ENCODE assay signal across 30 mouse cellular contexts in genomic region chr10:112900243-112900642, GRCm38 (mm10). TPM values are rescaled to one million over a fixed set of nuclear protein-coding genes. Genes with fewer than 3 reads are reported as not detected.
DNase-seq lines count a peak whose midpoint lies in the region; ATAC-seq and TF ChIP-seq lines count a peak whose summit lies in the region.
"Had no signal": no experiment of that assay in that cellular context is flagged by ENCODE, and none has a peak within 500 bp of the region (broad histone marks: within the 10 kb centered on the region; RNA-seq: fewer than 3 reads in every experiment).

No protein-coding gene starts in this region.

- H3K9ac ChIP-seq in midbrain, embryonic 13.5 days (replicated peaks), result no peak overlapping the region
- H3K9ac ChIP-seq in midbrain, embryonic 15.5 days, result no peak overlapping the region
- H3K9ac ChIP-seq in forebrain, embryonic 14.5 days (ENCODE audit: low read length), result no peak overlapping the region
- no peak overlapping the region for H3K9ac ChIP-seq in hindbrain, embryonic 14.5 days
- H3K9ac ChIP-seq: limb, embryonic 15.5 days; liver, embryonic 13.5 days; midbrain, embryonic 12.5 days had no signal

- no peaks in the 10 kb centered on the region for H3K9me3 ChIP-seq in midbrain, embryonic 13.5 days
- no peaks in the 10 kb centered on the region for H3K9me3 ChIP-seq in midbrain, embryonic 15.5 days
- no peaks in the 10 kb centered on the region for H3K9me3 ChIP-seq in forebrain, embryonic 14.5 days (replicated peaks; ENCODE audit: control insufficient read depth, low read length)
- H3K9me3 ChIP-seq in hindbrain, embryonic 14.5 days (ENCODE audit: control insufficient read depth, low read length), result no peaks in the 10 kb centered on the region
- H3K9me3 ChIP-seq: limb, embryonic 10.5 days; limb, embryonic 15.5 days; liver, embryonic 13.5 days; midbrain, embryonic 12.5 days had no signal

- ATAC-seq in midbrain, embryonic 13.5 days, result no peak
- ATAC-seq in midbrain, embryonic 15.5 days (replicated peaks), result no peak
- peak; percentile 62; the same call in 1 of the 2 replicates for ATAC-seq in forebrain, embryonic 14.5 days
- ATAC-seq in hindbrain, embryonic 14.5 days (ENCODE audit: low FRiP score), result no peak
- no peak for ATAC-seq in monocyte, adult 5-6 weeks (replicated peaks; ENCODE audit: insufficient number of reproducible peaks, low FRiP score, low TSS enrichment, poor library complexity, severe bottlenecking)
- ATAC-seq: activated CD4-positive, CD25-positive, alpha-beta regulatory T cell, adult 4 months; intestine, embryonic 16.5 days; lung, postnatal 0 days had no signal

- no peaks in the 10 kb centered on the region for H3K36me3 ChIP-seq in midbrain, embryonic 13.5 days
- no peaks in the 10 kb centered on the region for H3K36me3 ChIP-seq in midbrain, embryonic 15.5 days (replicated peaks)
- H3K36me3 ChIP-seq in forebrain, embryonic 14.5 days (ENCODE audit: control insufficient read depth, insufficient read depth, low read length), result no peaks in the 10 kb centered on the region
- no peaks in the 10 kb centered on the region for H3K36me3 ChIP-seq in hindbrain, embryonic 14.5 days (replicated peaks; ENCODE audit: control insufficient read depth, insufficient read depth)
- H3K36me3 ChIP-seq in thymus, adult 2 months (ENCODE audit: control insufficient read depth, insufficient read depth, low read length), result no peaks in the 10 kb centered on the region
- H3K36me3 ChIP-seq: limb, embryonic 10.5 days; limb, embryonic 15.5 days; liver, embryonic 13.5 days; midbrain, embryonic 12.5 days had no signal

- H3K27me3 ChIP-seq in midbrain, embryonic 13.5 days, result no peaks in the 10 kb centered on the region
- no peaks in the 10 kb centered on the region for H3K27me3 ChIP-seq in midbrain, embryonic 15.5 days (replicated peaks)
- H3K27me3 ChIP-seq in forebrain, embryonic 14.5 days (replicated peaks; ENCODE audit: control insufficient read depth, insufficient read depth, low read length), result no peaks in the 10 kb centered on the region
- no peaks in the 10 kb centered on the region for H3K27me3 ChIP-seq in hindbrain, embryonic 14.5 days (ENCODE audit: control insufficient read depth, insufficient read depth, low read length)
- no peaks in the 10 kb centered on the region for H3K27me3 ChIP-seq in thymus, adult 2 months (ENCODE audit: control insufficient read depth, insufficient read depth, low read length)
- H3K27me3 ChIP-seq: limb, embryonic 15.5 days; liver, embryonic 13.5 days; megakaryocyte, embryonic 14.5 days; midbrain, embryonic 12.5 days had no signal

- no peak for TF ChIP-seq CTCF in brain, embryonic 14.5 days (IDR thresholded peaks at IDR 0.05; ENCODE audit: borderline replicate concordance, extremely low read depth, insufficient read depth, insufficient read length)
- TF ChIP-seq CTCF in layer of hippocampus, adult 2 months (conservative IDR thresholded peaks at IDR 0.05), result no peak
- no peak for TF ChIP-seq CTCF in thymus, adult 2 months (IDR thresholded peaks at IDR 0.05; ENCODE audit: borderline replicate concordance, control insufficient read depth, extremely low read depth, insufficient read depth, low read length, poor library complexity)

- peaks cover 4% of the 10 kb centered on the region; the same call in 1 of the 2 replicates for H3K4me1 ChIP-seq in midbrain, embryonic 13.5 days (replicated peaks)
- H3K4me1 ChIP-seq in midbrain, embryonic 15.5 days, result peaks cover 4% of the 10 kb centered on the region; the same call in 1 of the 2 replicates
- H3K4me1 ChIP-seq in forebrain, embryonic 14.5 days (ENCODE audit: control insufficient read depth, insufficient read depth, low read length), result no peaks in the 10 kb centered on the region
- no peaks in the 10 kb centered on the region for H3K4me1 ChIP-seq in hindbrain, embryonic 14.5 days (replicated peaks; ENCODE audit: control insufficient read depth, insufficient read depth, low read length)
- H3K4me1 ChIP-seq in thymus, adult 2 months (replicated peaks; ENCODE audit: control insufficient read depth, insufficient read depth, low read length), result no peaks in the 10 kb centered on the region
- H3K4me1 ChIP-seq: limb, embryonic 10.5 days; limb, embryonic 15.5 days; liver, embryonic 13.5 days; megakaryocyte, embryonic 14.5 days; midbrain, embryonic 12.5 days had no signal

- TF ChIP-seq POLR2A in brain, embryonic 14.5 days (IDR thresholded peaks at IDR 0.05; ENCODE audit: borderline replicate concordance, extremely low read depth, insufficient read depth, insufficient read length, poor library complexity, severe bottlenecking), result no peak
- no peak for TF ChIP-seq POLR2A in thymus, adult 2 months (IDR thresholded peaks at IDR 0.05; ENCODE audit: control insufficient read depth, extremely low read depth, insufficient read depth, low read length, poor library complexity)

- H3K27ac ChIP-seq in midbrain, embryonic 13.5 days, result peak overlapping the region; percentile 39; the same call in 1 of the 2 replicates
- no peak overlapping the region for H3K27ac ChIP-seq in midbrain, embryonic 15.5 days
- no peak overlapping the region for H3K27ac ChIP-seq in forebrain, embryonic 14.5 days (ENCODE audit: low read depth, low read length)
- H3K27ac ChIP-seq in hindbrain, embryonic 14.5 days, result peak overlapping the region; percentile 54
- H3K27ac ChIP-seq in layer of hippocampus, adult 2 months, result no peak overlapping the region
- H3K27ac ChIP-seq in thymus, adult 2 months (ENCODE audit: control insufficient read depth, insufficient read depth, low read length), result no peak overlapping the region
- H3K27ac ChIP-seq: gastrocnemius, adult 2 months; kidney, postnatal 0 days; limb, embryonic 10.5 days; limb, embryonic 15.5 days; liver, embryonic 13.5 days; midbrain, embryonic 12.5 days had no signal

- DNase-seq in brain, embryonic 14.5 days (ENCODE audit: low read depth), result peak; percentile 58
- DNase-seq in forebrain, embryonic 14.5 days (ENCODE audit: low spot score), result peak; percentile 56
- DNase-seq in hindbrain, embryonic 14.5 days (ENCODE audit: low spot score), result no peak
- no peak for DNase-seq in layer of hippocampus, adult 2 months (ENCODE audit: low spot score in 2 of 2)
- DNase-seq in thymus, adult 2 months, result no peak
- DNase-seq: adrenal gland, adult 2 months; adrenal gland, postnatal 36 days; B cell, adult 2 months; cerebellum, adult 9-10 months; cerebellum, postnatal 36 days; gastrocnemius, adult 2 months; kidney, adult 8-10 months; kidney, postnatal 4 days; layer of hippocampus, adult 9-11 months; liver, embryonic 13.5 days; lung, adult 18-20 months; lung, postnatal 4 days; thymus, postnatal 4 days had no signal

- H3K4me3 ChIP-seq in midbrain, embryonic 13.5 days (replicated peaks), result no peak overlapping the region
- no peak overlapping the region for H3K4me3 ChIP-seq in midbrain, embryonic 15.5 days
- no peak overlapping the region for H3K4me3 ChIP-seq in forebrain, embryonic 14.5 days (ENCODE audit: low read depth, low read length)
- H3K4me3 ChIP-seq in hindbrain, embryonic 14.5 days (replicated peaks; ENCODE audit: low read length), result no peak overlapping the region
- H3K4me3 ChIP-seq in layer of hippocampus, adult 2 months, result no peak overlapping the region
- H3K4me3 ChIP-seq in thymus, adult 2 months (ENCODE audit: control insufficient read depth, insufficient read depth, low read length), result no peak overlapping the region
- H3K4me3 ChIP-seq: gastrocnemius, adult 2 months; limb, embryonic 10.5 days; limb, embryonic 15.5 days; liver, embryonic 13.5 days; megakaryocyte, embryonic 14.5 days; midbrain, embryonic 12.5 days; myocyte had no signal

- 62% methylated on average over 7 of the region's 7 CpGs for WGBS in midbrain, embryonic 13.5 days
- 61% methylated on average over 7 of the region's 7 CpGs for WGBS in midbrain, embryonic 15.5 days
- 39% methylated on average over 7 of the region's 7 CpGs for WGBS in forebrain, embryonic 14.5 days
- WGBS in hindbrain, embryonic 14.5 days, result 49% methylated on average over 7 of the region's 7 CpGs
- WGBS in thymus, adult 2 months, result 95% methylated on average over 7 of the region's 7 CpGs

- H3K4me2 ChIP-seq in midbrain, embryonic 13.5 days (replicated peaks), result no peak overlapping the region
- H3K4me2 ChIP-seq in midbrain, embryonic 15.5 days, result no peak overlapping the region
- H3K4me2 ChIP-seq in forebrain, embryonic 14.5 days (ENCODE audit: low read length), result no peak overlapping the region
- H3K4me2 ChIP-seq in hindbrain, embryonic 14.5 days (replicated peaks), result no peak overlapping the region
- H3K4me2 ChIP-seq: limb, embryonic 15.5 days; liver, embryonic 13.5 days; midbrain, embryonic 12.5 days had no signal

RNA-seq across cellular contexts. Expression of gene Atxn7l3b, which starts 28.6 kb away (rescaled TPM):
- polyA plus RNA-seq in midbrain, embryonic 13.5 days (2015; fragmentation: Nextera tagmentation; extraction: Ambion mirVana), result 410 and 423 TPM in 2 replicates
- polyA plus RNA-seq in midbrain, embryonic 15.5 days (2015; fragmentation: Nextera tagmentation; extraction: Ambion mirVana), result 347 and 388 TPM in 2 replicates
- polyA plus RNA-seq in brain, embryonic 14.5 days (2012; rRNA removed), result 140 and 195 TPM in 2 replicates
- polyA plus RNA-seq in forebrain, embryonic 14.5 days (2014; fragmentation: Nextera tagmentation; extraction: Ambion mirVana), result 264 and 284 TPM in 2 replicates
- polyA plus RNA-seq in hindbrain, embryonic 14.5 days (2014; fragmentation: Nextera tagmentation; extraction: Ambion mirVana), result 297 and 327 TPM in 2 replicates
- total RNA-seq in monocyte, adult 5-6 weeks (2017), result 45.7 to 47.9 TPM (median 47.3 TPM) in 3 replicates
- 100 to 1,000 TPM; 160 to 169 TPM for total RNA-seq in layer of hippocampus, adult 2 months (2021)
- 30.6 and 31.8 TPM in 2 replicates for polyA plus RNA-seq in thymus, adult 2 months (2012; rRNA removed)

Comparison
In these comparisons a context has a peak if more than half of its experiments do, and no peak if none do; other contexts are left out.
1. H3K27ac ChIP-seq: peak in midbrain, embryonic 13.5 days (single experiment) and hindbrain, embryonic 14.5 days (single experiment); none in midbrain, embryonic 15.5 days (single experiment), forebrain, embryonic 14.5 days (single experiment), layer of hippocampus, adult 2 months (single experiment) and thymus, adult 2 months (single experiment).
2. DNase-seq: peak in brain, embryonic 14.5 days (single experiment) and forebrain, embryonic 14.5 days (single experiment); none in hindbrain, embryonic 14.5 days (single experiment), layer of hippocampus, adult 2 months (0 of 2) and thymus, adult 2 months (single experiment).